8 mouse cellular contexts compared by ENCODE assay signal in the genomic region with DNA sequence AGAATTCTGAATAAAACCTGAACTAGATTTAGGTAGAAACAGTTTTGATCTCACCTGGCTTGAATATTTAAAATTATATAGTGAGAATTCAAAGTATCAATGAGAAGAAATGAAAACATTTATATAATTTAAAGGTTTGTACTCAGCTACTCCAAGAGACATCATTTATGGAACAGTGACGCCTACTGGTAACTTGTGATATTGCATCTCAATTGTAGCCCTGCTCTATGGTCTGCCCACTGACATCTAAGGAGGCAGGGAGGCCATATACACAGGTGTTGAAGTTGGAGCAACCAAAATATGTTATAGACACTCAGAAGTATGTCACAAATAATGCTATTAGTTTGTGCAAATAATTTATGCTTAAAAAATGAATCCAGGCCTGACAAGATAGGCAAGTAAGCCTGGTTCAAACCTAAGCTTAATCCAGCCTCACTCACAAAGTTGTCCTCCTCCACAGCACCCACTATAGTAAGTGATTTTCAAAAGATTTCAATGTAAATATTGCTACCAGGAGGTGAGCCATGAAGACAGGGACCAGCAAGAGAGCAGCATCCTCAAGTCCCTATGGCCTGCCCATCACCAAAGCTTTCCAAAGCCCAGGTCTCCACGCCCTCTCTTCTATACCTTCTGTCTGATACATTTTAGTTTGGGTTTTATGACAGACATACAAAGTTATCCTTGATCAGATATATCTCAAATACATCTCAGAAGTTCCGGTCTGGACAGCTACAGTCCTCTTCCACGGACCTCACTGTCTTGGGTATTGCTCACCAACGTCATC.
DNase-seq lines count a peak whose midpoint lies in the region; ATAC-seq and TF ChIP-seq lines count a peak whose summit lies in the region.
"Had no signal": no experiment of that assay in that cellular context is flagged by ENCODE, and none has a peak within 500 bp of the region (broad histone marks: within the 10 kb centered on the region; RNA-seq: fewer than 3 reads in every experiment).

No protein-coding gene starts in this region.

- peak; percentile 77; the same call in 1 of the 2 replicates for ATAC-seq in hindbrain, postnatal 0 days
- peak; percentile 65; the same call in 1 of the 2 replicates for ATAC-seq in neural tube, embryonic 14.5 days (ENCODE audit: low read depth)

- H3K4me1 ChIP-seq in testis, adult 2 months (ENCODE audit: control insufficient read depth, insufficient read depth, low read length) = peaks cover 2% of the 10 kb centered on the region; the same call in 1 of the 2 replicates
- no peaks in the 10 kb centered on the region for H3K4me1 ChIP-seq in hindbrain, postnatal 0 days (ENCODE audit: insufficient read depth, low read length)
- H3K4me1 ChIP-seq in neural tube, embryonic 14.5 days (ENCODE audit: control insufficient read depth, insufficient read depth, low read length) = peaks cover 3% of the 10 kb centered on the region; the same call in 1 of the 2 replicates

- H3K9ac ChIP-seq in hindbrain, postnatal 0 days (replicated peaks; ENCODE audit: low read length) = no peak overlapping the region
- no peak overlapping the region for H3K9ac ChIP-seq in neural tube, embryonic 14.5 days (replicated peaks; ENCODE audit: low read depth, low read length)
- H3K9ac ChIP-seq: heart, embryonic 13.5 days had no signal

- H3K27me3 ChIP-seq in testis, adult 2 months (ENCODE audit: control insufficient read depth, insufficient read depth, low read length) = no peaks in the 10 kb centered on the region
- H3K27me3 ChIP-seq in hindbrain, postnatal 0 days (ENCODE audit: insufficient read depth, low read length) = no peaks in the 10 kb centered on the region
- H3K27me3 ChIP-seq in neural tube, embryonic 14.5 days (ENCODE audit: control insufficient read depth, insufficient read depth, low read length) = no peaks in the 10 kb centered on the region
- H3K27me3 ChIP-seq: heart, embryonic 13.5 days had no signal

- H3K27ac ChIP-seq in testis, adult 2 months (ENCODE audit: control insufficient read depth, insufficient read depth, low read depth, low read length) = no peak overlapping the region
- no peak overlapping the region for H3K27ac ChIP-seq in hindbrain, postnatal 0 days
- no peak overlapping the region for H3K27ac ChIP-seq in neural tube, embryonic 14.5 days (ENCODE audit: low read depth, low read length)
- H3K27ac ChIP-seq: heart, embryonic 13.5 days had no signal

- H3K4me3 ChIP-seq in testis, adult 2 months (ENCODE audit: control insufficient read depth, low read depth, low read length) = no peak overlapping the region
- no peak overlapping the region for H3K4me3 ChIP-seq in hindbrain, postnatal 0 days (ENCODE audit: low read length)
- no peak overlapping the region for H3K4me3 ChIP-seq in neural tube, embryonic 14.5 days (ENCODE audit: low read depth, low read length)
- H3K4me3 ChIP-seq: heart, embryonic 13.5 days had no signal

- H3K36me3 ChIP-seq in testis, adult 2 months (ENCODE audit: control insufficient read depth, insufficient read depth, low read length) = no peaks in the 10 kb centered on the region
- no peaks in the 10 kb centered on the region for H3K36me3 ChIP-seq in hindbrain, postnatal 0 days (ENCODE audit: insufficient read depth, low read length)
- no peaks in the 10 kb centered on the region for H3K36me3 ChIP-seq in neural tube, embryonic 14.5 days (ENCODE audit: control insufficient read depth, insufficient read depth, low read length)

- DNase-seq in testis, postnatal 14 days (ENCODE audit: low spot score) = no peak
- peak; percentile 64 for DNase-seq in ZHBTc4 (ENCODE audit: low read depth, low spot score)
- peak; percentile 61 for DNase-seq in embryo, embryonic 9.5 days (ENCODE audit: extremely low spot score)
- DNase-seq in hindbrain, postnatal 0 days (ENCODE audit: low spot score) = peak; percentile 89
- peak; percentile 69 to 84 for DNase-seq in left cerebral cortex, postnatal 14 days (ENCODE audit: low spot score in 2 of 2)

- H3K9me3 ChIP-seq in hindbrain, postnatal 0 days (ENCODE audit: low read length) = no peaks in the 10 kb centered on the region
- H3K9me3 ChIP-seq in neural tube, embryonic 14.5 days (ENCODE audit: control insufficient read depth, low read length) = no peaks in the 10 kb centered on the region
- H3K9me3 ChIP-seq: heart, embryonic 13.5 days had no signal

- WGBS in hindbrain, postnatal 0 days = 77% methylated on average over 5 of the region's 5 CpGs
- 79% methylated on average over 5 of the region's 5 CpGs for WGBS in neural tube, embryonic 14.5 days

- H3K4me2 ChIP-seq in hindbrain, postnatal 0 days (ENCODE audit: low read depth, low read length) = no peak overlapping the region
- H3K4me2 ChIP-seq in neural tube, embryonic 14.5 days (ENCODE audit: low read depth, low read length) = no peak overlapping the region
- H3K4me2 ChIP-seq: heart, embryonic 13.5 days had no signal

- TF ChIP-seq POLR2A in testis, adult 2 months (IDR thresholded peaks at IDR 0.05; ENCODE audit: control insufficient read depth, low read depth, low read length) = no peak

- TF ChIP-seq CTCF in testis, adult 2 months (IDR thresholded peaks at IDR 0.05; ENCODE audit: control insufficient read depth, insufficient read depth, insufficient replicate concordance, low read depth, low read length) = peak; percentile 21; the same call in 1 of the 2 replicates
- peak; percentile 85 for TF ChIP-seq CTCF in hindbrain, postnatal 0 days (IDR thresholded peaks at IDR 0.05; ENCODE audit: low read depth)

- intact Hi-C loops in left cerebral cortex, postnatal 14 days (cut with DNase I) = loop anchor here (2.0 to 5.0 kb wide), 2 partner anchors 410 to 442 kb away; no protein-coding TSS in a partner anchor
